Mouse (Mus musculus) forelimb bud, embryonic 11.5 days (tissue): Measurements from ENCODE around the gene Slc11a2.
"Not testable (repeated sequence)": the region's sequence is repeated elsewhere in the genome, so short reads cannot be mapped to it uniquely, and the experiment has no call there.

Experiments
- DNase-seq: peaks from one replicate; pipeline ENCODE4 v3.0.0-alpha.2; 2012; ENCODE audit warnings: low read depth, low spot score

The Slc11a2 gene

GRCm38 (mm10) chr15:100352711-100353250 is 72.1 kb downstream of the Slc11a2 start, which contains the start of the genes Methig1 and Mettl7a2:
Gene Methig1 (plus strand): TSS chr15:100353149.
Gene Mettl7a2 (plus strand): TSS chr15:100353200.
- no peak for DNase-seq

- no peak for DNase-seq
Measured at GRCm38 (mm10) chr15:100351501-100352060, 73.3 kb downstream of the Slc11a2 start.

- no peak for DNase-seq
Measured at GRCm38 (mm10) chr15:100349496-100349895, 75.4 kb downstream of the Slc11a2 start.

- no peak for DNase-seq
Measured at GRCm38 (mm10) chr15:100346761-100347160, 78.1 kb downstream of the Slc11a2 start.

- no peak for DNase-seq
Measured at GRCm38 (mm10) chr15:100345484-100345883, 79.4 kb downstream of the Slc11a2 start.

GRCm38 (mm10) chr15:100341314-100341980 is 83.4 kb downstream of the Slc11a2 start:
- not testable (repeated sequence) for DNase-seq
